Mouse (Mus musculus) 3T3-L1 (cell line): ENCODE results near the gene Tmcc1.
A peak's percentile ranks its signal among the peaks of the same experiment; 100 is the strongest.
"Not testable (repeated sequence)": the region's sequence is repeated elsewhere in the genome, so short reads cannot be mapped to it uniquely, and the experiment has no call there.

ENCODE experiments used
- DNase-seq: peaks from one replicate; pipeline ENCODE4 v3.0.0-alpha.2; 2015; ENCODE audit warnings: low read depth, low spot score

Tmcc1 gene

DNA sequence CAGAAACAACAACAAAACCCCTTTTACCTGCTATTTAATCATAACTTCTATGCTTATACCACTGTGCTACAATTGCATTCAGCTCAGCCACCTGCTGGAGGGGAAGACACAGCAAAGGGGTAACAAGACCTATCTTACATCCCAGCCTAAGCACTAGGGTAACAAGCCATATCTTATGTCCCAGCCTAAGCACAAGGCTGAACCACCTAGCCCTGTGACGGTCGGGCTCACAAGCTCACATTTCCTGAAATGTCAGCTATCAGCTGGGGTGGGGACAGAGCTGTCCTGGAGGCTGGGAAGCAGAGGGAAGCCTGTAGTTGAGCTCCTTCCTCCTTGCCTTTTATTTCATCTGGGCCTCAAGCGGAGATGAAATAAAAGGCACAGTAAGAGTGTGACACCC lies 115.7 kb downstream of the Tmcc1 start:
- DNase-seq: no peak

DNA sequence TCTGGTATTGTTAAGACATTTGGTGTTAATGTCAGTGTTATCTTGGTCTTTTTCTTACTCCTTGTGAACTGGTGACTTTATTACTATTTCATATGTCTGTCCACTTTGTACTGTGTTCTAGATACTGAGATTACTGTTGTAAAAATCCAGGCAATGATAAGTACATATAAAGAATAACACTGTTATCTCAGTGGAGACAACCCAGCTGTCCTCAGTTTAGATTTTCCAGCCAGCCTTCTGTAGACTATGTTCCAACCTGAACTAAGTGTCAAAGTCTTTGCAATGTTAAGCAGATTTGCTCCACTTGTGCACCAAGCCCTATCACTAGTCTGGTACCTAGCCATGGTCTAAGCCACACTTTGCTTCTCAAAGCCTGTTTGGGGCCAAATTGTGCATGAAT lies 118.4 kb downstream of the Tmcc1 start:
- no peak for DNase-seq

DNA sequence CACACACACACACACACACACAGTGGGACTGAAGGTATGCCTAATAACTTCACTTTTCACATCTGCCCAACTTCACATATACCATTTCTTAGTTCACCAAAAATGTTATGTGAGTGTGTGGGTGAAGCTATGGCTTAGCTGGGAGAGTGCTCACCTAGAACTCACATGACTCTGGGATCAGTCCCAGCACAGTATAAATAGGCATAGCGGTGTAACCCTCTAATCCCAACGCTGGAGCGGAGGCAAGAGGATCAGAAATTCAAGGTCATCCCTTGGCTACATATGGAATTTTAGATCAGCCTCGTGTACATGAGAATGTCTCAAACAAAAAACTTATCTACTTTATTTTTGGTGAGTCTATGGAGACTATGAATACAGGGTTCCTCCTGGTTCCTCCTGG lies 119.7 kb downstream of the Tmcc1 start:
- no peak for DNase-seq

DNA sequence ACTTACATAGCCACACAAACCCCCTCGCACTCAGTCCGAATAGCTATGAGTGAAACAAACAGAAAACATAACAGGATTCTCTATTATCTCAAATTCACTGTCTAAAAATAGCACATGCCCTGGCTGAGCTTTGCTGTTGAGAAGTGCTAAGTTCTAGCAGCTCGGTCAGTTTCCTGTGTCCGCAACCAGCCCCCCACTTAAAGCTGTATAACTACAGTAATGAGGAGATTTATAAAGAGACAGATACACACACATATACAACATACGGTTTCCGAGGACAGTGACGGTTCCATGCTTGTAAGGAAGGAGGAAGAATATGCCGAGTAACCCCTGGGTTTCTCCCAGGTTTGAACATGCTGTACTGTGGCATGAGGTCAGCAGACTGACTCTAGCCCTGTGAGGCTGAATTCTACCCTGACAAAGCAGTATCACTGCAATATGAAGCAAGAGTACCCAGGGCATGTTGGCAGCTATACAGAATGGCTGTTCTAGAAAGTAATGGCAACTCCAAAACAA lies 120.5 kb downstream of the Tmcc1 start:
- peak; percentile 16 for DNase-seq

DNA sequence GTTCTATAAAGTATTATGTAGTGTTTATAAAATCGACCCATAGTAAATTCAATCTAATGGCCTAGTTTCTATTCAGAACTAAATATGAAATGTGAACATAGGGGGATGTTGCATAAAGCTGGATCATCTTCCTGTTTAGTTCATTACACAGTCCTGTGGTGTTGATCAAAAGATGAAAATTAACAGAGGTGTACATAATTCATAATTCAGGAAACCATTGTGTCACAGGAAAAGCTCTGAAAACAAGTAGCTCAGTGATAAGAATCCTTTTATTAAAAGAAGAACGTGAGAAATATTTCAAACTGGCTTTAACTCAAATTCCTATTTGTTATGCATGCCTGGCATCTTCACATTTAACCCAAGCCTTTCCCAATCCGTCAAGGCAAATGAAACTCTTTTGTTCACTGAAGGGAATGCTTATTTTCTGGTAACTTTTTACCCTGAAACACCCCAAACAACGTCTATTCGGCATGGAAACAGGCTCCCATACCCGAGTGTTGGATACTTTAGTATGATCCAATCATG lies 121.0 kb downstream of the Tmcc1 start:
- no peak for DNase-seq

DNA sequence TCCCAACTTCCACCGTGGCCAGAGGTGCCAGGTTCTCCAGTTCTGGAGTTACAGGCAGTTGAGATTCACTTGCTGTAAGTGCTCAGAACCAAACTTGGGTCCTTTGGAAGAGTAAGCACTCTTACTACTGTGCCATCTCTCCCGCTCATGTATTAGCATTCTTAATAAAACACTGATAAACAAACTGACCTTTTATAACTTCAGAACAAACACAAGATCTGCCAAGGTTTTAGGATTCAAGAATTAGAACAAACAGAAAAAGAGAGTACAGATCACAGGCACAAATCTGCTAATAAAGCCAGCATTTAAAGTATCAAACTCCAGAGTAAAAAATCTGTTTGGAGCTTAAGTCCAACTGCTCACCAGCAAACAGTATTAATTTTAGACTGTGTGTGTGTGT lies 121.5 kb downstream of the Tmcc1 start:
- DNase-seq: no peak

DNA sequence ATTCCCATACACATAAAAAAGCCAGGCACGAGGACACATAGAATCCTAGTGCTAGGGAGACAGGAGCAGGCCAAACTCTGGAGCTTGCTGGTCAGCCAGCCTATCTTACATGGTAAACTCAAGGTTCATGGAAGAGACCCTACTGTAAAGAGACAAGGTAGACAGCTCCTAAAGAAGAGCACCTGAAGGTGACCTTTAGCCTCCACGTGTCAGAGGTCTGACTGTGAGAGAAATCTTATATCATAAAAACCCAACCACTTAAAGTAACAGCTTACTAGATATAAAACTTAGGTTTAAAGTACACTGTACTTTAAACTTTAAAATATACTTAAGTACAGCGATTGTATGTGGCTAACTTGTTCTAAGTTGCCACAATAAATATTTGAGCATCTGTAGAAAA lies 122.7 kb downstream of the Tmcc1 start:
- DNase-seq: no peak

DNA sequence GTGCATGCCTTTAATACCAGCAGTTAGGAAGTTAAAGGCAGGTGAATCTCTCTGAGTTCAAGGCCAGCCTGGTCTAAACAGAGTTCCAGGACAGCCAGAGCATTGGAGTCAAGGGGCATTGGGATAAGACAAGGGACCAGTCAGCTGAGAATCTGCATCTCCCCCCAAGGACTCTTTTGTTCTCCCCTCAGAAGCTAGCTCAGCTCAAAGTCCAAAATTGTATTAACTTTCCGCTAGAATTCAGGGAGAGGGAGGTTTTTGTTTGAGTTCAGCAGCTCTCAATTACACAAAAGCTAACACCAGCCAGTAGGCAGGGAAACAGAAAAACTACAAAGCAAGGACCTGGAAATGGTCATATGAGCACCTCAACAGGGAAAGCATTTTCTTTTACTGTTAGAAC lies 129.8 kb downstream of the Tmcc1 start:
- no peak for DNase-seq

DNA sequence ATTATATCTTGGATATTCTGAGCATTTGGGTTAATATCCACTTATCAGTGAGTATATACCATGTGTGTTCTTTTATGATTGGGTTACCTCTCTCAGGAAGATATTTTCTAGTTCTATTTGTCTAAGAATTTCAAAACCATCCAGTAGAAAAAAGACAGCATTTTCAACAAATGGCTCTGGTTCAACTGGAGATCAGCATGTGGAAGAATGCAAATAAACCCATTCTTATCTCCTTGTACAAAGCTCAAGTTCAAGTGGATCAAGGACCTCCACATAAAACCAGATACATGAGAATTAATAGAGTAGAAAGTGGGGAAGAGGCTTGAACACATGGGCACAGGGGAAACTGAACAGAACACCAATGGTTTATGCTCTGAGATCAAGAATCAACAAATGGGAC lies 133.7 kb downstream of the Tmcc1 start:
- DNase-seq: not testable (repeated sequence)

DNA sequence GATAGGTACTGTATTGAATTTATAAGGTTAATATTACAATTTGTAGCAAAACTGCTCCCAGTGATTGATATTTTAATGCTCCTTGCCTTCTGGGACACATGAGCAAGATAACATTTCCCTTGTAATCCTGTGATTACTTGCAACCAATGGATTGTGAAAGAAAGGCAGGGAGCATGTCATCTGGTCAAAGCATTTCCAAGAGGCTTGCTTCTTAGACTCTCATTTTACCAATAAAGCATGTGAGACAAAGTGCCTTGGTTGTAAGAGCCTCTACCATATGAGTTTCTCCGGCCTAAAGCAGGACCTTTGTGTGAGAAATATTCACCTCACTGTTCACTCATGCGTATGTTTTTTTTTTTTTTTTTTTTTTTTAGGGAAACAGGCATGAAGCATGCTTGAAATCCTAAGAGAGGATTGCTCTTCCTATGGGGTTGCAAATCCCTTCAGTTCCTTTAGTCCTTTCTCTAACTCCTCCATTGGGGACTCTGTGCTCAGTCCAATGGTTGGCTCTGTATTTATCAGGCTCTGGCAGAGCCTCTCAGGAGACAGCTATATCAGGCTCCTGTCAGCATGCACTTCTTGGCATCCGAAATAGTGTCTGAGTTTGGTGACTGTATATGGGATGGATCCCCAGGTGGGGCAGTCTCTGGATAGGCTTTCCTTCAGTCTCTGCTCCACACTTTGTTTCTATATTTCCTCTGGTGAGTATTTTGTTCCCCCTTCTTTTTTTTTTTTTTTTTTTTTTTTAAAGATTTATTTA lies 134.6 kb downstream of the Tmcc1 start:
- DNase-seq: no peak

DNA sequence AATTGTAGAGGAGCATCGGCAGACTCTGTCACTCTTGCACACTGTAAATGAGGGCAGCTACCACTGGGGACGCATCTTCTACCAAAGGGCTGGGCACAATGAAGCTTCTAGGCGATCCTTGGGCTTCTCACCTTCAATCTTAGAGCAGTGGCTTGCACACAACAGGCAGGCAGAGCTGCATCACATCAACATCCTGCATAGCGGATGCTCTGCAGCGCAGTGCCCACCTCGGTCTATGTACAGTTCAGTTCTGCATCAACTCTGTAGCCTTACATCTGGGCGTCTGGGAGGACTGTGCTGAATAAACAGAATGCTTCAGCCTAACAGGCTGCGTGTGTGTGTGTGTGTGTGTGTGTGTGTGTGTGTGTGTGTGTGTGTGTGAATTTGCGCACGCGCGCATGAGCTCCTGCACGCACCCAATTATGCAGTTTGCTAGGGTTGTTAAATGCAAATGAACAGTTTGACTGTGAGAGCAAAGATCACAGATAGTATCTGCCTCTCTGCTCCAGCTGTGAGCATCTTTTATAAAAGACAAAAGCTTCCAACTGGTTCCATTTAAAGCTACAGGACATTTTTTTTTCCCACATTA lies 136.5 kb downstream of the Tmcc1 start:
- no peak for DNase-seq

DNA sequence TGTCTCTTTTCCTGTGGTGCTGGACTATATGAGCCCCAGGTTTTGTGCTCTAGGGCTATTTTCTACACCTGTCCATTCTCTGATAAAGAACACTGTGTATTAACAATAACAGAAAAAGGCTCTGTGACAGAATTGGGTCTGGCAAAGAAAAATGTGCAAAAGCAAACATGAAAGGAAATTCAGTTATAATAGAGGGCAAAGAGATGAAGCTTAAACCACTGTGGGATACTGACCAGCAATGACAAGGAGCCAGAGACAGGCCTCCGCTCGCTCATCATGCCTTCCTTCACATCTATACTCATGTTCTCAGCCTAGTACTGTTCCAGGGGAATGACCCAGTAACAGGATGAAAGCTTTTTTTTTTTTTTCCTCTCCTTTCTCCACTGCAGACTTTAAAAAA lies 137.5 kb downstream of the Tmcc1 start:
- no peak for DNase-seq

DNA sequence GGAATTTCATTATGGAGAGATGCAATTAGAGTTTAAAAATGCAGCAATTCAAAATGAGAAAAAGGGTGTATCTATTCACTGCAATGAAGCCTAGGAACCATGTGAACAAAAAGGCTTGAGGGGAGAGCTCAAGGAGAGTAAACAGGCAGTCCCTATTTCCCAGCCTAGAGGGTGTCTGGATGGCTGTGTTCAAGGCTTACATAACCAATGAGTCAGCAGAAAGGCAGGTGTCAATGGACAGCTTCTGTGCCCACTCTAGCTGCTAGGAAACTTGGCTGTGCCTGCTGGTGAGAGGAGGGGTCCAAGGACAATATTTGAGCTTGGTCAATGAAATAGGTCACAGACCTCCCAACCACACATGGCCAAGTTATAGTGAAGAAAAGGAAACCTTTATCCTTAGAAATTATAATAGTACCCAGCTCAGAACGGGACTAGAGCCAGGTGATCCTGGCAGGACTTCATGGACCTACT lies 138.2 kb downstream of the Tmcc1 start:
- peak; percentile 53 for DNase-seq

DNA sequence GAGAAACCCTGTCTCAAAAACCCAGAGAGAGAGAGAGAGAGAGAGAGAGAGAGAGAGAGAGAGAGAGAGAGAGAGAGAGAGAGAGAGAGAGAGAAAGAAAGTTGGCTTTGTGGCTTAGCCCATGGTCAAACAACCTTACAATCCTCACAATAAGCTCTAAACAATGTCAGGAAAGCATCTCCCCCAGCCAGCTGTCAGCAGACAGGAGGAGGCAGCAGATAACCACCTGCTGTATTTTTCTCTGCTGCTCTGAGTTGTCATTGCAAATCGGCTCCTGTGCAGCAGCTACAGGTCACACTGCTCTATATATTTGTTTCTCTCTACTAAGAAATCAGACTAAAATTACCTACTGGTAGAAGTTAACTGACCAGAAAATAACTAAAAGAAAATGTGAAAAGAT lies 145.4 kb downstream of the Tmcc1 start:
- DNase-seq: no peak

DNA sequence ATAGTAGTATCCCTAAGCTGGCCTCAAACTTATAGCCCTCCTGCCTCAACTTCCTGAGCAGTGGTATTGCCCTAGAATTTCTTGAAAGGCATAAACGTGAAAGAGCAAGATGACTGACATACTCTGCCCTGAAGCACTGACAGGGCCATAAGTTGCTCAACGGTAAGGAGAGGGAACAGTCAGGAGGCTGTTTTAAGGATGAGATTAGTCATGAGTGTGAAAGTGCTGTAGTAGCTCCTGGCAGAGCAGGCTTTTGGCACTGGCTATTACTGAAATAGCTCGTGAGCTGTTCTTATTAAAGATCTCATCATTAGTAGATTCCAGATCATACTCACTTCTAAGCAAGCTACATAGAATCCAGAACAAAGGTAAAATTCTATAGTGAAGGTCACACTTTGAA lies 145.9 kb downstream of the Tmcc1 start:
- DNase-seq: peak; percentile 43

DNA sequence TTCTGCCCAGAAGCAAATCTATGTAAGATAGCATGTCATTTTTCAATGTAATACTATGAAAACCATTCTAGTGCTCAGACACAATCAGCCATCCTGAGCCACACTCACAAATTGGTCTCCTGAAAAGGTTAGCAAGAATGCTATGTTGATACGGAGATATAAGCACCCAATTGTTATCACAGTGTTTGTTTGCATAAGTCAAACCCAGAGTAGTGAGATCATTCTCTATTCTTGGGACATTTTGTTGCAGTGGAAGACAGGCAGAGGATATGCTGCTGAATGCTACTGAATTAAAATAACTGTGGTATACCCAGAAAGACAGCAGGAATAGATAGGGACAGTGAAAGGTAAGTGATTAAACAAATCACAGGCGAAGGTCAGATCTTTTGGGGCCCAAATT lies 149.2 kb downstream of the Tmcc1 start:
- no peak for DNase-seq

DNA sequence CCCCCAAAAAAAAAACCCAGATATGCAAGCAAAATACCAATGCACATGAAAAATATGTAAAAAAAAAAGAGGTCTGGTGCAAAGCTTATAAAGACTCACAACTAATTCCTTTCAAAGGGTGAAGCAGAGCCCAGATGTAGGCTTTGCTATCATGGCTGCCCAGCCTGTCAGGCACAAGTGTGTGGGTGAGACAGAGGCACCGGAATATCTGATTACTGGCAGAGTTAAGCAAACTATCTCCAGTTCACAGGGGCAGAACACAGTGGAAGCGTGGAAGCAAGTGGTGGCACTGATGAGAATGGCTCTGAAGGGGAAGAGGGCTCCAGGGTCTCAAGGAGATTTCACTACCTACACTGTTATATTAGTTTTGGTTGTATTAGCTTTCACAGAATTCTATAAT lies 155.1 kb downstream of the Tmcc1 start:
- no peak for DNase-seq

DNA sequence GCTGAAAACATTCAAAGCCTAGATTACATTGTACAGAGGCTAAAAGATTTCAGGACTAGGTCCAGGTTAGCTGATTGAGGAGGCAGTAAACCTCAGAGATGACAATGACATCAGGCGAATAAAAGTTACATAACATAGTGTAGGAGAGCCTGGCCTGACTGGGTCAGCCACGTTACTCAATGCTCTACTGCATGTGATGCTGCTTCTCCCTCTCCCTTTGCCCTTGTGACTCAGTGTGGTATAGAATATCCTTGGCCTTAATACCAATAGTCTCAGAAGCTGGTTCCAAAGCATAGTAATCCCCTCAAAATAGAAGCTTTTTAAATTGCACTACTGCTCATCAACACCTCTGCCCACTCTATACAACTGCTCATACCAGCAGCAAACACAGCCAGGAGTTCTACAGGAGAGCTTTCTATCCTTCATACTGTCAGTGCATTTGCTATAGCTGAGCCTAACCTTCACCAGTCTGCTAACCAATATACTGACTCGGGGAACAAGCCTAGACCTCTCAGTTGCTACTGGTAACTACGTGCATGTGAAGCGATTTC lies 155.9 kb downstream of the Tmcc1 start:
- DNase-seq: no peak

DNA sequence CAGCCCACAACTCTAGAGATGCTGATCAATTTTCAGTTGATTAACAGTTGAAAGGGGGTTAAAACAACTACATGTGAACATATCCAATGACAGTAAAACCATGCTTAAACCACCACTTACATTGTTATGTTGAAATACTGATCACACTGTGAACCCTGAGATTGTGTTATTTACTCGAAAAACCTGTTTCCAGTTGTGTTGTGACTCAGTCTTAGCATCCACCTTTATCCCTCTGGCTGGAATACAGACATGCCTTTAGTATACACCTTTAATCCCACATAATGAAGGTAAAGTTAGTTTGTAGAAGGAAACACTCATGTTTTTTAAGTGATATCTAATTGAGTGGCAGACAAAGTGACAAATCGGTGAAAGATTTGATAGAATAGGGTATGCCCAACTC lies 156.7 kb downstream of the Tmcc1 start:
- no peak for DNase-seq

DNA sequence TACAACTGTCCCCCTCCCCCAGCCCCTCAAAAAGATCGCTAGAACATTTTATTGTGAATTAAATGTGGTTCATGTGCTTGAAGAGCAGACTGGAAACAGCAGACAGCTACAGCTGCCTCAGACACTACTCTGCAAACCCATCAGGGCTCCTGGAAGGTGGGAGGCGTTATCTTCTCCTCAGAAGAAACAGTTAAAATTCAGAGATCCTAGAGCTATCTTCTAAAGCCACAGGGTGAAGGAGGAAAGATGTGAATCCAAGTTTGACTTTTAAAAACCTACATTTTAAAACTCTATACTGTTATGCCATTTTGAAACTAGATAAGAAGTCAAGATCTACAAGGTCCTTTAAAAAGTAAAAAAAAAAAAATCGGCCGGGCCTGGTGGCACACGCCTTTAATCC lies 162.2 kb downstream of the Tmcc1 start:
- no peak for DNase-seq

DNA sequence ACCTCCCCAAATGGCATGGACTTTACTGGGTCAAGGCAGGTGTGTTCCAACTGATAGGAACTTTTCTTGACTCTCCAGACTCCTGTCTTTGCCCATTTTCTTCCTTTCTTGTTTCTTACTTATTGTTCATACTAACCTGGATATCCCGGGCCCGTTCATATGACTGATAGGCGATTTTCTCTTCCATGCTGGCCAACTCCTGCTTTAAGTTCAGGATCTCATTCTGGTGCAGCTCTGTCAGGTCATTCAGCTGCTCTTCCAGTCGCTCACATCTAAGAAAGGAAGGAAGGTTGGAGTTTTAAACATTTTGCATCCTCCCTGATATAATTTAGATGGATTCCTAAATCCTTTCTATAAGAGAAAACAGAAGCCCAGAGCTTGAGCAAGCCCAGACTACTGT lies 168.6 kb downstream of the Tmcc1 start:
- no peak for DNase-seq

DNA sequence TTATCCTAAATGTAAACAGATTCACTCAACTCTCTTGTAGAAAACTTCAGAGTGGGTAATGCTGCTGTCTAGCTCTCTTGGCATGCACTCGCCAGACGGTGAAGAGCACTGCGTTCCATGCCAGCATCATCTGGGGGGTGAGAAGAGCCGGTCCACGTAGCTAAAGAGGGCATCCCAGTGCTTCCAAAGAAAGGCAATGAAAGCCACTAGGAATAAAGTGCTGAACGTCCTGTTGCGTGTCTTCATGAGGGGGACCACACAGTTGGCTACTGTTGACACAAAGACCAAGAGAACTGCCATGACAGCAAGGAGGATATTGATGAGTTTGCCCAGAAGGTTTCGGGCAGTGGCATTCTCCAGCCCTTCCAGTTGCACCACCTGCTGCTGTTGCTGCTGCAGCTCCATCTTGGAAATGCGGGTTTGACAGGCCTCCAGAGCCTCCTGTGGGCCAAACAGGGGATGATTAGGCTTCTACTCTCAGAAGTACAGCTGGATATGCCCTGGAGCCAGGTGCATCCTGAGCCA lies 171.3 kb downstream of the Tmcc1 start:
- DNase-seq: peak; percentile 31

DNA sequence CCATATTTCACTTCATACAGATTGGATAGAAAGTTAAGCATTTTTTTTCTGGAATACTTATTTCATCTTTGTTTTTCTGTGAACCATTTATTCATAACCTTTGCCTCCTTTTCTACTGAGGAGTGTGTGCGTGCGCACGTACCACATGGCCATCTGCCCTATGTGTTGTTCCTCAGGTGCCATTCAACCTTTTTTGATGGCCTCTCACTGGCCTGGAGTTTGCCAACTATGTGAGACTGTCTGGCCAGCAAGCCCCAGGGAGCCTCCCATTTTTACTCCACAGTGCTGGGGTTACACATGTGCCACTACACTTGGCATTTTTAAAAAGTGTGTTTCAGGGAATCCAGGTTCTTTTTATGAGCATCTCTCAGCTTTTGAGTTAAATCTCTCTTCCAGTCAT lies 177.4 kb downstream of the Tmcc1 start:
- no peak for DNase-seq
